Mouse (Mus musculus) midbrain, embryonic 10.5 days (tissue): ENCODE measurements around the gene Ntng1. TPM values are rescaled to one million over a fixed set of nuclear protein-coding genes. Genes with fewer than 3 reads are reported as not detected.
"Not testable (repeated sequence)": the region's sequence is repeated elsewhere in the genome, so short reads cannot be mapped to it uniquely, and the experiment has no call there.

Source experiments
- DNase-seq: peaks from one replicate; pipeline ENCODE4 v3.0.0-alpha.2; 2017; ENCODE audit warnings: low spot score
- H3K27ac ChIP-seq: fragments of 300-500 bp; sonication (generic); replicated peaks from 2 replicates; pipeline ENCODE4 v1.5.1; 2016; ENCODE audit warnings: mild to moderate bottlenecking
- H3K27me3 ChIP-seq: fragments of 300-500 bp; sonication (generic); 2 replicates; pipeline ENCODE4 v1.6.1; 2016; ENCODE audit warnings: low read depth, mild to moderate bottlenecking; ENCODE audit not compliant: poor library complexity, severe bottlenecking
- H3K36me3 ChIP-seq: fragments of 300-500 bp; sonication (generic); 2 replicates; pipeline ENCODE4 v1.6.1; 2016; ENCODE audit warnings: mild to moderate bottlenecking, moderate library complexity
- H3K4me1 ChIP-seq: fragments of 300-500 bp; sonication (generic); 2 replicates; pipeline ENCODE4 v1.6.1; 2016
- H3K4me3 ChIP-seq: fragments of 300-500 bp; sonication (generic); 2 replicates; pipeline ENCODE4 v1.5.1; 2016; ENCODE audit warnings: mild to moderate bottlenecking, moderate library complexity
- H3K9me3 ChIP-seq: fragments of 300-500 bp; sonication (generic); replicated peaks from 2 replicates; pipeline ENCODE4 v1.6.1; 2016; ENCODE audit warnings: mild to moderate bottlenecking
- WGBS: fragments of 180-500 bp; shearing (Covaris S2); methylation state at CpG from one replicate; pipeline ENCODE4 v1.1.7; 2016; 5-methylcytosine and 5-hydroxymethylcytosine counted together
- polyA plus RNA-seq: library from polyadenylated mRNA; unstranded; fragments of >200 nt; fragmentation: Nextera tagmentation; extraction: Ambion mirVana; gene quantifications from 2 replicates; pipeline ENCODE4 v1.2.1, GENCODE M21; 2016

Ntng1 gene
- polyA plus RNA-seq, 1 experiment from 2014 or later = 1.9 TPM

DNA sequence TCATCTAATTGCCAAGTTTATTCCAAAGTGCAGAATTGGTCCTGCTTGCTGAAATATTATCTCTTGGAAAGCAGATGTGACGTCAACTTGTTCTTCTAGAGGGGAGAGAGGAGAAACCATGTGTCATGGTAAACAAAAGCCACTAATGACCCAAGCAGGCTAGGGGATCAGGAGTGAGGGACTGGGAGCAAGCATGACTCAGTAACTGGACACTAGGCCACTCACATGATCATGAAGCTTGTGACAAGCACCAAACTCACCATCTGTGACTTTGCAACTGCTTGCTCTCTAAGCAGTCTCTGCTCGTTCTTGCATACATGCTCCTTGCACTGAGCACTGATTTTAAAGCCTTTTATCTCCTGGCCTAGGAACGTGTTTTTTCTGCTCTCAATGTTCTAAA, 340.2 kb downstream of the Ntng1 start:
- no peak for DNase-seq
- no peaks in the 10 kb centered on the region for H3K36me3 ChIP-seq
- no peaks in the 10 kb centered on the region for H3K9me3 ChIP-seq
- no peak overlapping the region for H3K4me3 ChIP-seq
- no peaks in the 10 kb centered on the region for H3K27me3 ChIP-seq
- no peak overlapping the region for H3K27ac ChIP-seq
- WGBS = 72% methylated on average over 3 of the region's 3 CpGs
- H3K4me1 ChIP-seq = peaks cover 7% of the 10 kb centered on the region

DNA sequence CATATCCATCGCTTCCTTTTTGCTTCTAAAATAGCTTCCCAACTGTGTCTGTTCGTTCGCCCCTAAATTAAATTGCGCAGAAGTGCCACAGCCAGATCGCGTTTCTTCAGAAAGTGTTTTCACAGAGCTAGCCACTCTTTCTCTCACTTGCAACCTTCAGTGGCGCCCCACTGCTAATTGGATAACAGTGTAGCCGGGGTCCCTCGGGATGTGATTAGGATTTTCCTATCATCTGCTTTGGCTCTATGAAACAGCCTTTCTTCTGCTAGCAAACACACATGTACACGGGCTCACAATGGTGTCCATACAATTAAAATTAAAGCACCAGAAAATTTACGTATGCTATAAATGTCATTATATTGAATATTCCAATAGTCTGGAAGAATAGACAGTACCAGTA, 346.5 kb downstream of the Ntng1 start:
- Histone ChIP-seq H3K4me3 (no peak overlapping the region), H3K4me1 (no peaks in the 10 kb centered on the region), H3K27ac (no peak overlapping the region), H3K27me3 (no peaks in the 10 kb centered on the region), H3K9me3 (no peaks in the 10 kb centered on the region), H3K36me3 (no peaks in the 10 kb centered on the region)
- DNase-seq = no peak
- 78% methylated on average over 11 of the region's 11 CpGs for WGBS

DNA sequence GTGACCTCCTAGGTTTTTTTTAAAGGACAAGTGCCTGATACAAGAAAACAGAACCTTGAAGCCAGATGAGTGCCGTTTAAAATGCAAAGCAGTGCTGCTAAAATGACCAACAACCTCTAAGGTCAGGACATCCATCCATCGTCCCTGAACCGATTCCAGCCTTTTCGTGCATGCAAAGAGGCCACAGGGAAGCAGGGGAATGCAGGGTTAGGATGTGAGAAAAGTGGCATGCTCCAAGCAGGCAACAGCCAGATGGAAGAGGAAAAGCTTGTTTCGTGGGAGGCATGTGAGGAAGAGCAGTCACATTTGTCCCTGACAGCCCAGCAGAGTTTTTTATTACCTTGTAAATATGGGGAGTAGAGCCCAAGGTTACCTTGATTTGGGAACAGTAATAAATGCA, 360.6 kb downstream of the Ntng1 start:
- H3K27ac ChIP-seq = peak overlapping the region; percentile 91
- no peak for DNase-seq
- no peak overlapping the region for H3K4me3 ChIP-seq

DNA sequence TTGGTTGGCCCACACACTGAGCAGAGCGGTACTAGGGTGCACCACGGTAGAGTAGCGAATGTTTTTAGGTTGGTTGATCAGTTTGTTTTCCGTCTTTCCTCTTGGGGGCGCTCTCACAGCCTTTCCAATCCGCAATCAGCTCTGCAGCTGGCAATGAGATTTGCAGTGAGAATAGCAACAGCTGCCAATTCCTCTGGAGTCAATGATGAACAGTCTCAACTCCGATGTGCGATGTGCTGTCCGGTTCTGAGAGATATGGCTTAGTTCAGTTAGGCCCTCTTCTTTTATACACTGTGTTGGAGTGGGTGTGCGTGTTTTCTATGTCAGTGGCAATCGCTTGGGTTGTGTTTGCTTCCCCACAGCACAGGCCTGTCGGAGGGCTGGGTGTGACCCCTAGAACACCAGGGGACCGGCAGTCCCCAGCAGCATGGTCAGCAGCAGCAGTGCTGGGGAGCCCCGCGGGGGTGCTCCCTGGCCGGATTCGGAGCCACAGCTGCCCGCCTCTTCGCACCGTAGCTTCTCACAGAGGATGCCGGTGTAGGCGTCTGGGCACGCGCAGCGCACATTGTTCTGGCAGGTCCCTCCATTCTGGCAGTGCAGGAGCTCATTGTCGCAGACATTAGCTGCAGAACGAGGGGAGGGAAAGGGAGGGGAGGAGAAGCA, 361.4 kb downstream of the Ntng1 start:
- no peaks in the 10 kb centered on the region for H3K27me3 ChIP-seq
- peaks cover 17% of the 10 kb centered on the region for H3K4me1 ChIP-seq
- peak overlapping the region; percentile 58 for H3K4me3 ChIP-seq
- no peaks in the 10 kb centered on the region for H3K9me3 ChIP-seq
- peak overlapping the region; percentile 91 for H3K27ac ChIP-seq
- WGBS = 2% methylated on average over 27 of the region's 27 CpGs
- DNase-seq = peak; percentile 76
- no peaks in the 10 kb centered on the region for H3K36me3 ChIP-seq

More for the DNA sequence above, 360.6 kb downstream of the Ntng1 start:
- WGBS = 34% methylated on average over 5 of the region's 5 CpGs
- Histone ChIP-seq H3K27me3 (no peaks in the 10 kb centered on the region), H3K4me1 (peaks cover 17% of the 10 kb centered on the region), H3K9me3 (no peaks in the 10 kb centered on the region), H3K36me3 (no peaks in the 10 kb centered on the region)

DNA sequence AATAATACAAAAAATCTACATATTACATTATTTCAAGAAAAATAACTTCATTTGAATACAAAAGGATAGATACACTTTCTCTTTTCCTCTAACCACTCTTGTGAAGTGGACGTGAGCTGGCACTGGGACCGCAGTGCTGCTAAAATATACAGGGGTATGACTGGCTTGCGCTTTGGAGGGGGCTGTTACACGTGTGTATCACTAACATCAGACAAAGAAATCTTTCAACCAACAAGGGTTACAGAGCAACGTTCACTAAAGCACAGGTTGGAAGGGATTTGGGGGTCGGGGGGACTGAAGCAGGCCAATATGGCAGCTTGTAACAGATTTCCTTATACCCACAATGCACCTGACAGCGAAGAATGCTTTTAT, 361.9 kb downstream of the Ntng1 start:
- 62% methylated on average over 7 of the region's 7 CpGs for WGBS

DNA sequence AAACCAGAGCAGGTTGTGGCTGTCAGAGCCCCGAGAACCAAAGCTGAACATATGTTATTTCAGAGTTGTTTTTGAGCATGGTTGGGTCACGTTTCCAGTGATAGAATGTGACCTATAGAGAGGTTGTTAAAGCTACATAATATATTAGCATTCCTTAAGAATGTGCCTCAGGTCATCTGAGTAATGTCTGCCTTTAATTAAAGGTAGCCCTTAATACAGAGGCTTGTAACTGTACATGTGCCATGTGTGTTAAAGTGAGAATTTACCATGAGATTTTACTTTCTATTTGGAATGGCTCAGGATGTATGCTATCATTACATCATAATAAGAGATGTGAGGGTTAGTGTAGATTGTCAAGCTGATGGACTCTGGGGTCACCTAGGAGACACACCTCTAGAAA, 368.6 kb downstream of the Ntng1 start:
- whole genome bisulfite sequencing = 79% methylated on average over 2 of the region's 2 CpGs
- H3K27ac ChIP-seq = no peak overlapping the region
- H3K36me3 ChIP-seq = no peaks in the 10 kb centered on the region

More for the DNA sequence above, 361.9 kb downstream of the Ntng1 start:
- H3K27ac ChIP-seq = peak overlapping the region; percentile 91
- no peaks in the 10 kb centered on the region for H3K27me3 ChIP-seq
- H3K4me1 ChIP-seq = peaks cover 17% of the 10 kb centered on the region
- DNase-seq = no peak
- H3K9me3 ChIP-seq = no peaks in the 10 kb centered on the region
- H3K4me3 ChIP-seq = peak overlapping the region; percentile 58
- no peaks in the 10 kb centered on the region for H3K36me3 ChIP-seq

DNA sequence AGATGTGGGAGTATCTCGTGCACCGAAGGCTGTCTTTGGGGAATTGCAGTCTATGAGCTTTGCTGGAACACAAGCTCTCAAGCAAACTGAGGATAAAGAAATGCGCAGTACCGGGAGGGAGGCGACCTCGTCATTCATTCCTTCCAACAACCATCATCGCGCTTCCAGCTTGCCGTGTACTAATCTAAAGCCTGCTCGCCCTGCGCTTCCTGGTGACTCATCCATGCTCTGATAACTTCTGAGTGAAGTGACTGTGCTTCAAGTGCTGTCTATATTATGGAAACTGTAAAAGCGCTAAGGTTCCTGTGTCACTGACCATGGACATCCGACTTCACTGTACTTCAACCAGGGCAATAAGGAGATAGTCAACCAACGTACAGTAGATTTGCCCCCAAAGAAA, 371.7 kb downstream of the Ntng1 start:
- no peaks in the 10 kb centered on the region for H3K9me3 ChIP-seq
- WGBS = 92% methylated on average over 14 of the region's 14 CpGs

More for the DNA sequence above, 368.6 kb downstream of the Ntng1 start:
- no peaks in the 10 kb centered on the region for H3K9me3 ChIP-seq
- H3K4me1 ChIP-seq = no peaks in the 10 kb centered on the region
- no peaks in the 10 kb centered on the region for H3K27me3 ChIP-seq
- no peak for DNase-seq
- H3K4me3 ChIP-seq = no peak overlapping the region

DNA sequence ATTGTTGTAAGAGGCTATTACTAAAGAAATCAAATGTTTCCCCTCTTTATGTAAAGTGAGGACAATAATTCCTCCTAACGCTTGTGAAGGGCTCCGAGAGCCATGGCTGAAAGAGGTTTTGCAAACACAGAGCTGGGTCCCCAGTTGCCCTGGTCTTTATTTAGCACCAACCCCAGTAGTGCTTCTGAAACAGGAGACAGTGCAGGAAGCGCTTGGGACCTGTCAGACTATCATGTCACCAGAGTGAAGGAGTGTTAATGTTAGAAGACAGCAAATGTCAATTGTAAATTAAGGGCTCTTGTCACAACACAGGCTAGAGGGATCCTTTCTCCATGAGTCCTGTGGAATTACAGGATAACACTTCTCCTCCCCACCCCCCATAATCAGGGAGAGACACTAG, 376.9 kb downstream of the Ntng1 start:
- H3K4me3 ChIP-seq = no peak overlapping the region
- 91% methylated on average over 3 of the region's 3 CpGs for WGBS
- H3K27me3 ChIP-seq = no peaks in the 10 kb centered on the region
- no peaks in the 10 kb centered on the region for H3K36me3 ChIP-seq
- H3K9me3 ChIP-seq = no peaks in the 10 kb centered on the region
- H3K4me1 ChIP-seq = no peaks in the 10 kb centered on the region
- no peak for DNase-seq
- no peak overlapping the region for H3K27ac ChIP-seq

More for the DNA sequence above, 371.7 kb downstream of the Ntng1 start:
- no peak overlapping the region for H3K4me3 ChIP-seq
- no peaks in the 10 kb centered on the region for H3K27me3 ChIP-seq
- no peak for DNase-seq
- H3K36me3 ChIP-seq = no peaks in the 10 kb centered on the region
- no peak overlapping the region for H3K27ac ChIP-seq
- H3K4me1 ChIP-seq = no peaks in the 10 kb centered on the region

DNA sequence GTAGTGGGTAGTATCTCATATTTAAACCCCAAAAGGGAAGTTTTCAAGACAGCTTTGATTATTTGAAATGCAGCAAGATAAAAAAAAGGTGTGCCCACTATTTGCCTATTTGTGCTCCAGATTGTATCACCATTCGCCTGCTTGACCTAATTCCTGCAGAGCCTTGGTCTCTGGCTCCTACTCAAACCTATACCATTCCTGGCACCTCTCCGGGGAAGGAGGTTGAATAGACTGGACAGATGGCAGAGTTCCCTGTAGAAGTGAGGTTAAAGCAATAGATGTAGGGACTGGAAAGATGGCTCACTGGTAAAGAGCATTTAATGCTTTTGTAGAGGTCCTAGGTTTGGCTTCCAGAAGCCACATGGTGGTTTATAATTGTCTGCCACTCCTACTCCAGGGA, 378.2 kb downstream of the Ntng1 start:
- H3K36me3 ChIP-seq = no peaks in the 10 kb centered on the region
- H3K9me3 ChIP-seq = no peaks in the 10 kb centered on the region
- WGBS = 86% methylated on average over 2 of the region's 2 CpGs
- DNase-seq = no peak
- no peak overlapping the region for H3K4me3 ChIP-seq
- H3K4me1 ChIP-seq = no peaks in the 10 kb centered on the region
- no peak overlapping the region for H3K27ac ChIP-seq
- H3K27me3 ChIP-seq = no peaks in the 10 kb centered on the region

DNA sequence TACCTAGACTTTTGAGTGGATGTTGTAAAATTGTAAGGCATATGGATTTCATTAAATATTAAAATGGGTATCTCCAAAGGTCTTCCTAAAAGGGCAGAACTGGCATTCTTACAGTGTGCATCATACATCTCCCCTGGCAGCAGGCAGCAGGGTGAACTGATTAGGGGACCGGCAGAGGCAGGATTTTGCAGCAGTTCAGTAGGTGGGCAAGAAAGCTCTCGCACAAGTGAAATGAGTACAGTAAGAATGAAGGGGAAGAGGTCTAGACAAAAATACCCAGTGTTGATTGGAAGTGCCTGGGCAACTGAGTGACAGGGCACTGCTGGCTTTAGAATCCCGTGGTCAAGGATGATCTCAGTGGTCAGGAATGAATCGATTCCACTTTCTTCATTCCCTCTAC, 378.7 kb downstream of the Ntng1 start:
- Histone ChIP-seq H3K4me1 (no peaks in the 10 kb centered on the region), H3K36me3 (no peaks in the 10 kb centered on the region), H3K27me3 (no peaks in the 10 kb centered on the region), H3K9me3 (no peaks in the 10 kb centered on the region), H3K4me3 (no peak overlapping the region), H3K27ac (no peak overlapping the region)
- WGBS = 81% methylated on average over 4 of the region's 4 CpGs
- no peak for DNase-seq

DNA sequence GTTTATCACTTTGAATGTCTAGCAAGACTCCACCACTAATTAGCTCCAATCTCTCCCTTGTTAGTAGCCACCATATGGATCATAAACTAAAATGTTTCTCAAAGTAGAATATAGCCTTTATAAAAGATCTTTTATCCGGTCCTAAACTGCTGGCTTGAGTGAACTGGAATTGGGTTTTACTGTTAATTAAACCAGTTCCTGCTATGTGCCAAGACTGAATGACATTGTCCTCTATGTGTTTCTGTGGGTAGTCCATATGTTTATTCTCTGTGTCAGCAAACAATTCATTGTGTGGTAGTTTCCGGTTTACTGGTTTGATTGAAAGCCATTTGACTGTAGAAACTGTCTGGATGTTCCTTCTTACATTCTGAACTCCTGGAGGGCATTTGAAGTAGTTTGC, 387.4 kb downstream of the Ntng1 start:
- no peaks in the 10 kb centered on the region for H3K9me3 ChIP-seq
- H3K36me3 ChIP-seq = no peaks in the 10 kb centered on the region
- H3K27ac ChIP-seq = no peak overlapping the region
- H3K27me3 ChIP-seq = no peaks in the 10 kb centered on the region
- no peak overlapping the region for H3K4me3 ChIP-seq
- WGBS = 83% methylated on average over 2 of the region's 2 CpGs
- no peaks in the 10 kb centered on the region for H3K4me1 ChIP-seq
- DNase-seq = no peak

DNA sequence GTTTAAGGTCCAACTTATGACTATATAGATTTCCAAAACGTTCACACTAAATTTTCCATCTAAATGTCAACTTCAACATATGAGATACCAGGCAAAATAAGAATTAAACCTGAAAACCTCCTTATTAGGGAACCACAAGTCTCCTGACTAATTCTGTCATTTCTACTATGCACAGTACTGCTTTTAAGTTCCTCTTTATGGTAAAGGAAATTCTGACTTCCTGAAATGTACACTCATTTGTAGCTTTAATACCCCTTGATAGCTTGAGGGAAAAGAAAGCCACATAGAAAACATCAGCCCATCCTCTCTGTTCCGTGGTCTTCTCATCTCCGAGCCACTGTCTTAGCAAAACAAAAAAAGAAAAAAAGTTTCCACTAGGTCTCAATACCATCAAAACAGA, 396.2 kb downstream of the Ntng1 start:
- H3K27me3 ChIP-seq, H3K4me1 ChIP-seq, H3K4me3 ChIP-seq, H3K36me3 ChIP-seq, DNase-seq, H3K27ac ChIP-seq, H3K9me3 ChIP-seq: not testable (repeated sequence)
- WGBS = 76% methylated on average over 3 of the region's 3 CpGs

DNA sequence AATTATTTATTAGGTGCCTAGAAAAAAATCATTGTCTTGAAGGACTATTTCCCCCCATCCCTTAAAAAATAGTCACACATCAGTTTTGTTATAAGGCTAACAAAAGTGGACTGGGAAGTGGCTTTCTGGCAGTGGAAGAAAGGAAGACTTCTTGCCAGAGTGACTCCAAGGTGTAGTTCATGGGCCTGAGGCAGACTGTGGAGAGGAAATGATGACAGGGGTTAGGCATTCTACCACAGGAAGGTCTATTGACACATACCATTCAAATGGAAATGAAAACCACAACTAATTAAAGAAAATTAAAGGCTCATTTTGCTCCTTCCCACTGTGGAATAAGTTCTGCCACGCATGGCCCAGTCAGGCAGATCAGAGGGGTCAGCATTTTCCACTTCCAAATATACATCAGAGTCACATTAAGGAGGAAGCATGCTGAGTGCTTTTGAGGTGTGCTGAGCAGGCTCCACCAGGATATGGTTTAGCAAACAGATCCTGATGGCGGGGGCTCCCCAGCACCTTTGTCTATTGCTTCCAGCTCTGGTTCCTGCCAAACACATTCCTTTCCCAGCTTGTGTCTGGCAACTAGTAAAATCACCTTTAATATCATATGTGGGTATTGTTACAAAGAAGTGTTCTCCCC, 403.2 kb downstream of the Ntng1 start:
- Histone ChIP-seq H3K36me3 (no peaks in the 10 kb centered on the region), H3K4me1 (no peaks in the 10 kb centered on the region), H3K4me3 (no peak overlapping the region), H3K27me3 (no peaks in the 10 kb centered on the region), H3K27ac (no peak overlapping the region), H3K9me3 (no peaks in the 10 kb centered on the region)
- no peak for DNase-seq
- 43% methylated on average over 2 of the region's 2 CpGs for WGBS
